In genomic region chr1:134074184-134074583, GRCm38 (mm10) we compare ENCODE assay signal across 12 mouse cellular contexts. TPM values are rescaled to one million over a fixed set of nuclear protein-coding genes. Genes with fewer than 3 reads are reported as not detected.
DNase-seq lines count a peak whose midpoint lies in the region; ATAC-seq and TF ChIP-seq lines count a peak whose summit lies in the region.
"Had no signal": no experiment of that assay in that cellular context is flagged by ENCODE, and none has a peak within 500 bp of the region (broad histone marks: within the 10 kb centered on the region; RNA-seq: fewer than 3 reads in every experiment).

No protein-coding gene starts in this region.

- DNase-seq in heart, postnatal 4 days = no peak
- no peak for DNase-seq in forebrain, embryonic 14.5 days (ENCODE audit: low spot score)
- DNase-seq in T-cell, adult 2 months (ENCODE audit: low spot score) = no peak
- no peak for DNase-seq in cerebellum, postnatal 4 days (ENCODE audit: low spot score in 2 of 2)
- DNase-seq: kidney, adult 8-10 months; layer of hippocampus, adult 9-11 months had no signal

- no peaks in the 10 kb centered on the region for H3K27me3 ChIP-seq in heart, embryonic 13.5 days (replicated peaks)
- H3K27me3 ChIP-seq in midbrain, embryonic 12.5 days = no peaks in the 10 kb centered on the region
- H3K27me3 ChIP-seq in midbrain, embryonic 16.5 days (ENCODE audit: control insufficient read depth, insufficient read depth, low read depth, low read length) = no peaks in the 10 kb centered on the region
- H3K27me3 ChIP-seq in forebrain, embryonic 14.5 days (replicated peaks; ENCODE audit: control insufficient read depth, insufficient read depth, low read length) = no peaks in the 10 kb centered on the region
- no peaks in the 10 kb centered on the region for H3K27me3 ChIP-seq in myocyte (ENCODE audit: control insufficient read depth, insufficient read depth, insufficient read length)

- peak overlapping the region; percentile 74 for H3K27ac ChIP-seq in heart, embryonic 13.5 days (replicated peaks)
- peak overlapping the region; percentile 88 for H3K27ac ChIP-seq in midbrain, embryonic 12.5 days (replicated peaks)
- H3K27ac ChIP-seq in midbrain, embryonic 16.5 days (ENCODE audit: low read length) = no peak overlapping the region
- 0 out of 2 replicates have a peak overlapping the region, but pooled peaks have one; percentile 82 for H3K27ac ChIP-seq in forebrain, embryonic 14.5 days (ENCODE audit: low read depth, low read length)

- H3K4me1 ChIP-seq in heart, embryonic 13.5 days = peaks cover 78% of the 10 kb centered on the region
- peaks cover 81% of the 10 kb centered on the region for H3K4me1 ChIP-seq in midbrain, embryonic 12.5 days
- peaks cover 18% of the 10 kb centered on the region for H3K4me1 ChIP-seq in midbrain, embryonic 16.5 days (ENCODE audit: control insufficient read depth, insufficient read depth, low read length)
- peaks cover 58% of the 10 kb centered on the region for H3K4me1 ChIP-seq in forebrain, embryonic 14.5 days (ENCODE audit: control insufficient read depth, insufficient read depth, low read length)

- no peak for ATAC-seq in heart, embryonic 13.5 days (ENCODE audit: extremely low read depth, insufficient number of reproducible peaks, low FRiP score, low TSS enrichment)
- no peak for ATAC-seq in midbrain, embryonic 12.5 days (ENCODE audit: low FRiP score, low read depth)
- no peak for ATAC-seq in midbrain, embryonic 16.5 days
- ATAC-seq in forebrain, embryonic 14.5 days = no peak
- ATAC-seq: activated CD4-positive, CD25-positive, alpha-beta regulatory T cell, adult 4 months had no signal

- no peak for TF ChIP-seq POLR2A in myocyte (IDR thresholded peaks at IDR 0.05; ENCODE audit: insufficient read length, low read depth)

- H3K9me3 ChIP-seq in heart, embryonic 13.5 days = no peaks in the 10 kb centered on the region
- H3K9me3 ChIP-seq in midbrain, embryonic 12.5 days = no peaks in the 10 kb centered on the region
- H3K9me3 ChIP-seq in midbrain, embryonic 16.5 days (replicated peaks; ENCODE audit: control insufficient read depth, low read length, poor library complexity, severe bottlenecking) = no peaks in the 10 kb centered on the region
- H3K9me3 ChIP-seq in forebrain, embryonic 14.5 days (replicated peaks; ENCODE audit: control insufficient read depth, low read length) = no peaks in the 10 kb centered on the region

- H3K9ac ChIP-seq in heart, embryonic 13.5 days = no peak overlapping the region
- no peak overlapping the region; the same call in 1 of the 2 replicates for H3K9ac ChIP-seq in midbrain, embryonic 12.5 days (replicated peaks)
- H3K9ac ChIP-seq in midbrain, embryonic 16.5 days (ENCODE audit: low read depth, low read length) = no peak overlapping the region
- no peak overlapping the region for H3K9ac ChIP-seq in forebrain, embryonic 14.5 days (ENCODE audit: low read length)

- peaks cover 33% of the 10 kb centered on the region for H3K36me3 ChIP-seq in heart, embryonic 13.5 days
- H3K36me3 ChIP-seq in midbrain, embryonic 12.5 days = peaks cover 25% of the 10 kb centered on the region
- no peaks in the 10 kb centered on the region for H3K36me3 ChIP-seq in midbrain, embryonic 16.5 days (ENCODE audit: control insufficient read depth, insufficient read depth, low read length)
- H3K36me3 ChIP-seq in forebrain, embryonic 14.5 days (ENCODE audit: control insufficient read depth, insufficient read depth, low read length) = peaks cover 22% of the 10 kb centered on the region
- H3K36me3 ChIP-seq in myocyte (ENCODE audit: control insufficient read depth, insufficient read depth) = peaks cover 13% of the 10 kb centered on the region

- H3ac ChIP-seq in myocyte (ENCODE audit: control insufficient read depth, insufficient read length) = no peak overlapping the region

- no peak overlapping the region for H3K4me3 ChIP-seq in heart, embryonic 13.5 days
- no peak overlapping the region for H3K4me3 ChIP-seq in midbrain, embryonic 12.5 days
- H3K4me3 ChIP-seq in midbrain, embryonic 16.5 days (ENCODE audit: low read depth, low read length) = no peak overlapping the region
- H3K4me3 ChIP-seq in forebrain, embryonic 14.5 days (ENCODE audit: low read depth, low read length) = no peak overlapping the region
- no peak overlapping the region for H3K4me3 ChIP-seq in myocyte

- 50% methylated on average over 3 of the region's 3 CpGs for WGBS in heart, embryonic 13.5 days
- WGBS in midbrain, embryonic 12.5 days = 42% methylated on average over 3 of the region's 3 CpGs
- 39% methylated on average over 3 of the region's 3 CpGs for WGBS in midbrain, embryonic 16.5 days
- WGBS in forebrain, embryonic 14.5 days = 38% methylated on average over 3 of the region's 3 CpGs

- H3K4me2 ChIP-seq in heart, embryonic 13.5 days = peak overlapping the region; percentile 82; the same call in 1 of the 2 replicates
- H3K4me2 ChIP-seq in midbrain, embryonic 12.5 days (replicated peaks) = 0 out of 2 replicates have a peak overlapping the region, but pooled peaks have one; percentile 71
- no peak overlapping the region for H3K4me2 ChIP-seq in midbrain, embryonic 16.5 days (ENCODE audit: low read length)
- H3K4me2 ChIP-seq in forebrain, embryonic 14.5 days (ENCODE audit: low read length) = no peak overlapping the region
- no peak overlapping the region for H3K4me2 ChIP-seq in myocyte (ENCODE audit: low read depth)

- H3K79me2 ChIP-seq in myocyte (ENCODE audit: control insufficient read depth, insufficient read depth) = peaks cover 28% of the 10 kb centered on the region

TF ChIP-seq in myocyte, 11 proteins besides CTCF, POLR2A, EP300 and RAD21:
- TF ChIP-seq SRF (IDR thresholded peaks at IDR 0.05; ENCODE audit: control insufficient read depth, insufficient read length, low read depth) = no peak
- TF ChIP-seq TCF12 (IDR thresholded peaks at IDR 0.05; ENCODE audit: insufficient read depth, poor library complexity, severe bottlenecking) = no peak
- TF ChIP-seq MYOD1 (IDR thresholded peaks at IDR 0.05; ENCODE audit: control insufficient read depth in 1 of 3, insufficient read length in 2 of 3, low read depth in 2 of 3) = no peak
- TF ChIP-seq REST (IDR thresholded peaks at IDR 0.05; ENCODE audit: insufficient read depth, insufficient read length) = no peak
- TF ChIP-seq POLR2AphosphoS2 (IDR thresholded peaks at IDR 0.05; ENCODE audit: insufficient read length, low read depth) = peak; percentile 91

RNA-seq across cellular contexts. Expression of gene Btg2, which starts 4.7 kb away (rescaled TPM):
- polyA plus RNA-seq in heart, embryonic 13.5 days (2015; fragmentation: Nextera tagmentation; extraction: Ambion mirVana) = 33.1 and 37.0 TPM in 2 replicates
- total RNA-seq in heart, postnatal 4 days (2021) = 10 to 100 TPM; 27.5 to 36.2 TPM
- 162 and 172 TPM in 2 replicates for polyA plus RNA-seq in midbrain, embryonic 12.5 days (2016; fragmentation: Nextera tagmentation; extraction: Ambion mirVana)
- 27.2 and 34.9 TPM in 2 replicates for polyA plus RNA-seq in midbrain, embryonic 16.5 days (2015; fragmentation: Nextera tagmentation; extraction: Ambion mirVana)
- 67.3 and 82.6 TPM in 2 replicates for polyA plus RNA-seq in forebrain, embryonic 14.5 days (2014; fragmentation: Nextera tagmentation; extraction: Ambion mirVana)
- polyA plus RNA-seq in myocyte (2012; fragmentation: generic; extraction: Trizol) = 13.8 TPM

RNA-seq across cellular contexts. Expression of gene Chit1, which starts 36.9 kb away (rescaled TPM):
- 0.59 and 0.75 TPM in 2 replicates for polyA plus RNA-seq in heart, embryonic 13.5 days (2015; fragmentation: Nextera tagmentation; extraction: Ambion mirVana)
- not detected for total RNA-seq in heart, postnatal 4 days (2021)
- polyA plus RNA-seq in midbrain, embryonic 12.5 days (2016; fragmentation: Nextera tagmentation; extraction: Ambion mirVana) = not detected in 2 replicates
- polyA plus RNA-seq in midbrain, embryonic 16.5 days (2015; fragmentation: Nextera tagmentation; extraction: Ambion mirVana) = 0.21 TPM in 1 of 2 replicates, not detected in the other
- 0.13 TPM in 1 of 2 replicates, not detected in the other for polyA plus RNA-seq in forebrain, embryonic 14.5 days (2014; fragmentation: Nextera tagmentation; extraction: Ambion mirVana)
- polyA plus RNA-seq in myocyte (2012; fragmentation: generic; extraction: Trizol) = 0.08 TPM
- polyA plus RNA-seq: activated CD4-positive, CD25-positive, alpha-beta regulatory T cell, adult 4 months; limb, embryonic 11.5 days had no signal

RNA-seq across cellular contexts. Expression of gene Fmod, which starts 37.1 kb away (rescaled TPM):
- polyA plus RNA-seq in heart, embryonic 13.5 days (2015; fragmentation: Nextera tagmentation; extraction: Ambion mirVana) = 22.8 and 26.3 TPM in 2 replicates
- total RNA-seq in heart, postnatal 4 days (2021) = 10 to 100 TPM; 18.7 to 21.9 TPM
- 10.9 and 15.0 TPM in 2 replicates for polyA plus RNA-seq in midbrain, embryonic 12.5 days (2016; fragmentation: Nextera tagmentation; extraction: Ambion mirVana)
- polyA plus RNA-seq in midbrain, embryonic 16.5 days (2015; fragmentation: Nextera tagmentation; extraction: Ambion mirVana) = 9.8 and 15.2 TPM in 2 replicates
- polyA plus RNA-seq in forebrain, embryonic 14.5 days (2014; fragmentation: Nextera tagmentation; extraction: Ambion mirVana) = 3.3 and 7.7 TPM in 2 replicates
- polyA plus RNA-seq in myocyte (2012; fragmentation: generic; extraction: Trizol) = 0.23 TPM
- polyA plus RNA-seq: activated CD4-positive, CD25-positive, alpha-beta regulatory T cell, adult 4 months had no signal

Comparison
In these comparisons a context has a peak if more than half of its experiments do, and no peak if none do; other contexts are left out.
1. H3K4me2 ChIP-seq: peak in heart, embryonic 13.5 days (single experiment) and midbrain, embryonic 12.5 days (single experiment); none in midbrain, embryonic 16.5 days (single experiment), forebrain, embryonic 14.5 days (single experiment) and myocyte (single experiment).